Mouse (Mus musculus): Measurements from ENCODE around the gene Glod4. TPM values are rescaled to one million over a fixed set of nuclear protein-coding genes. Genes with fewer than 3 reads are reported as not detected.

Glod4 gene
- polyA plus RNA-seq, 1 experiment from 2014 or later: 72.5 TPM

GRCm38 (mm10) chr11:76255431-76256001 is 12.0 kb upstream of the Glod4 start:
- Histone ChIP-seq H3K27ac (no peak overlapping the region), H3K4me3 (replicated peaks) (no peak overlapping the region), H3K27me3 (no peaks in the 10 kb centered on the region), H3K4me1 (replicated peaks) (0 out of 2 replicates have a peak, but pooled peaks cover 3% of the 10 kb centered on the region), H3K4me2 (no peak overlapping the region), H3K36me3 (peaks cover 13% of the 10 kb centered on the region), H3K9me3 (replicated peaks) (no peaks in the 10 kb centered on the region), H3K9ac (no peak overlapping the region)
- DNase-seq (no peak), ATAC-seq (ENCODE audit: low read depth) (no peak)
- WGBS (ENCODE audit: insufficient replicate concordance): 69% methylated on average over 4 of the region's 4 CpGs

- H3K27ac ChIP-seq: no peak overlapping the region
- ATAC-seq (ENCODE audit: low read depth): no peak
Measured at GRCm38 (mm10) chr11:76253918-76254264, 10.4 kb upstream of the Glod4 start.

GRCm38 (mm10) chr11:76253145-76253917 is 9.8 kb upstream of the Glod4 start:
- WGBS (ENCODE audit: insufficient replicate concordance): 58% methylated on average over 5 of the region's 5 CpGs
- H3K27me3 ChIP-seq: no peaks in the 10 kb centered on the region
- no peaks in the 10 kb centered on the region for H3K9me3 ChIP-seq (replicated peaks)
- H3K9ac ChIP-seq: no peak overlapping the region
- no peak overlapping the region for H3K4me3 ChIP-seq (replicated peaks)
- DNase-seq (peak; percentile 59), ATAC-seq (ENCODE audit: low read depth) (peak; percentile 62)
- peaks cover 34% of the 10 kb centered on the region for H3K36me3 ChIP-seq
- H3K27ac ChIP-seq: no peak overlapping the region
- H3K4me2 ChIP-seq: no peak overlapping the region
- 0 out of 2 replicates have a peak, but pooled peaks cover 3% of the 10 kb centered on the region for H3K4me1 ChIP-seq (replicated peaks)

More at GRCm38 (mm10) chr11:76253918-76254264, 10.4 kb upstream of the Glod4 start:
- no peaks in the 10 kb centered on the region for H3K9me3 ChIP-seq (replicated peaks)
- H3K4me2 ChIP-seq: no peak overlapping the region
- peaks cover 29% of the 10 kb centered on the region for H3K36me3 ChIP-seq
- WGBS (ENCODE audit: insufficient replicate concordance): 81% methylated on average over 4 of the region's 4 CpGs
- no peak overlapping the region for H3K9ac ChIP-seq
- no peak for DNase-seq
- no peaks in the 10 kb centered on the region for H3K27me3 ChIP-seq
- H3K4me3 ChIP-seq (replicated peaks): no peak overlapping the region
- 0 out of 2 replicates have a peak, but pooled peaks cover 3% of the 10 kb centered on the region for H3K4me1 ChIP-seq (replicated peaks)

- no peak overlapping the region for H3K4me2 ChIP-seq
- no peak for ATAC-seq (ENCODE audit: low read depth)
- no peaks in the 10 kb centered on the region for H3K27me3 ChIP-seq
- no peak overlapping the region for H3K4me3 ChIP-seq (replicated peaks)
- DNase-seq: no peak
- H3K4me1 ChIP-seq (replicated peaks): 0 out of 2 replicates have a peak, but pooled peaks cover 3% of the 10 kb centered on the region
- no peak overlapping the region for H3K9ac ChIP-seq
- peaks cover 43% of the 10 kb centered on the region for H3K36me3 ChIP-seq
- no peaks in the 10 kb centered on the region for H3K9me3 ChIP-seq (replicated peaks)
- WGBS (ENCODE audit: insufficient replicate concordance): 57% methylated on average over 3 of the region's 3 CpGs
- H3K27ac ChIP-seq: no peak overlapping the region
Measured at GRCm38 (mm10) chr11:76252036-76252435, 8.5 kb upstream of the Glod4 start.

GRCm38 (mm10) chr11:76247239-76247638 is 3.7 kb upstream of the Glod4 start:
- Histone ChIP-seq H3K36me3 (peaks cover 50% of the 10 kb centered on the region), H3K27me3 (no peaks in the 10 kb centered on the region), H3K9ac (no peak overlapping the region), H3K4me1 (replicated peaks) (peaks cover 27% of the 10 kb centered on the region), H3K9me3 (replicated peaks) (no peaks in the 10 kb centered on the region), H3K4me3 (replicated peaks) (no peak overlapping the region), H3K4me2 (no peak overlapping the region), H3K27ac (no peak overlapping the region)
- no peak for ATAC-seq (ENCODE audit: low read depth)
- WGBS (ENCODE audit: insufficient replicate concordance): 66% methylated on average over 2 of the region's 2 CpGs
- DNase-seq: no peak

GRCm38 (mm10) chr11:76246439-76246838 is 2.9 kb upstream of the Glod4 start:
- H3K4me3 ChIP-seq (replicated peaks): no peak overlapping the region
- H3K9me3 ChIP-seq (replicated peaks): no peaks in the 10 kb centered on the region
- H3K4me2 ChIP-seq: no peak overlapping the region
- H3K27ac ChIP-seq: no peak overlapping the region
- peaks cover 30% of the 10 kb centered on the region for H3K4me1 ChIP-seq (replicated peaks)
- no peak overlapping the region for H3K9ac ChIP-seq
- ATAC-seq (ENCODE audit: low read depth) (no peak), DNase-seq (no peak)
- H3K27me3 ChIP-seq: no peaks in the 10 kb centered on the region
- H3K36me3 ChIP-seq: peaks cover 47% of the 10 kb centered on the region

- 2% methylated on average over 34 of the region's 34 CpGs for WGBS (ENCODE audit: insufficient replicate concordance)
- ATAC-seq (ENCODE audit: low read depth) (no peak; the same call in 1 of the 2 replicates), DNase-seq (no peak)
- Histone ChIP-seq H3K36me3 (peaks cover 28% of the 10 kb centered on the region), H3K27me3 (no peaks in the 10 kb centered on the region), H3K9me3 (replicated peaks) (no peaks in the 10 kb centered on the region), H3K27ac (no peak overlapping the region; the same call in 1 of the 2 replicates), H3K4me1 (replicated peaks) (peaks cover 30% of the 10 kb centered on the region), H3K4me3 (replicated peaks) (peak overlapping the region; percentile 84), H3K9ac (peak overlapping the region; percentile 82), H3K4me2 (peak overlapping the region; percentile 79)
Measured at GRCm38 (mm10) chr11:76243811-76244546, 454 bp upstream of the Glod4 start.

- DNase-seq (no peak), ATAC-seq (ENCODE audit: low read depth) (no peak)
- Histone ChIP-seq H3K27ac (no peak overlapping the region), H3K9me3 (replicated peaks) (no peaks in the 10 kb centered on the region), H3K9ac (no peak overlapping the region), H3K4me1 (replicated peaks) (peaks cover 22% of the 10 kb centered on the region), H3K4me3 (replicated peaks) (no peak overlapping the region), H3K36me3 (peaks cover 32% of the 10 kb centered on the region), H3K27me3 (no peaks in the 10 kb centered on the region), H3K4me2 (no peak overlapping the region)
- WGBS (ENCODE audit: insufficient replicate concordance): 82% methylated on average over 2 of the region's 2 CpGs
Measured at GRCm38 (mm10) chr11:76239750-76240149, 3.8 kb downstream of the Glod4 start.

- 84% methylated on average over 3 of the region's 3 CpGs for WGBS (ENCODE audit: insufficient replicate concordance)
- H3K4me1 ChIP-seq (replicated peaks): no peaks in the 10 kb centered on the region
- H3K27ac ChIP-seq: no peak overlapping the region
- no peak overlapping the region for H3K9ac ChIP-seq
- no peak overlapping the region for H3K4me2 ChIP-seq
- peaks cover 61% of the 10 kb centered on the region for H3K36me3 ChIP-seq
- H3K27me3 ChIP-seq: no peaks in the 10 kb centered on the region
- DNase-seq (no peak), ATAC-seq (ENCODE audit: low read depth) (no peak)
- no peak overlapping the region for H3K4me3 ChIP-seq (replicated peaks)
- H3K9me3 ChIP-seq (replicated peaks): no peaks in the 10 kb centered on the region
Measured at GRCm38 (mm10) chr11:76236136-76236535, 7.4 kb downstream of the Glod4 start.

- H3K27ac ChIP-seq: no peak overlapping the region
- ATAC-seq (ENCODE audit: low read depth) (no peak), DNase-seq (no peak)
- no peaks in the 10 kb centered on the region for H3K4me1 ChIP-seq (replicated peaks)
- peaks cover 47% of the 10 kb centered on the region for H3K36me3 ChIP-seq
- no peak overlapping the region for H3K4me3 ChIP-seq (replicated peaks)
- no peaks in the 10 kb centered on the region for H3K27me3 ChIP-seq
- no peak overlapping the region for H3K9ac ChIP-seq
- no peak overlapping the region for H3K4me2 ChIP-seq
- H3K9me3 ChIP-seq (replicated peaks): no peaks in the 10 kb centered on the region
Measured at GRCm38 (mm10) chr11:76225051-76225450, 18.5 kb downstream of the Glod4 start.

GRCm38 (mm10) chr11:76224631-76225030 is 18.9 kb downstream of the Glod4 start:
- no peak overlapping the region for H3K9ac ChIP-seq
- H3K27me3 ChIP-seq: no peaks in the 10 kb centered on the region
- H3K4me2 ChIP-seq: no peak overlapping the region
- no peak for DNase-seq
- no peak for ATAC-seq (ENCODE audit: low read depth)
- peaks cover 51% of the 10 kb centered on the region for H3K36me3 ChIP-seq
- no peaks in the 10 kb centered on the region for H3K9me3 ChIP-seq (replicated peaks)
- H3K27ac ChIP-seq: no peak overlapping the region
- H3K4me3 ChIP-seq (replicated peaks): no peak overlapping the region
- no peaks in the 10 kb centered on the region for H3K4me1 ChIP-seq (replicated peaks)
- 79% methylated on average over 5 of the region's 5 CpGs for WGBS (ENCODE audit: insufficient replicate concordance)
